Mouse (Mus musculus) hindlimb bud, embryonic 11.5 days (tissue): ENCODE measurements at regions not wholly inside any gene's neighbourhood (a gene's known extent, or its start where the extent isn't known, plus 50 kb on each side); places are given as distances from the start of the nearest gene placed in this dataset.
"Not testable (repeated sequence)": the region's sequence is repeated elsewhere in the genome, so short reads cannot be mapped to it uniquely, and the experiment has no call there.

Experiments used
- DNase-seq: peaks from one replicate; pipeline ENCODE4 v3.0.0-alpha.2; 2012; ENCODE audit warnings: low read depth, low spot score; ENCODE audit errors: extremely low spot score

GRCm38 (mm10) chr13:97401620-97402019 is 160.7 kb downstream of the Enc1 start:
- no peak for DNase-seq

GRCm38 (mm10) chr13:97398041-97398440 is 157.1 kb downstream of the Enc1 start:
- DNase-seq = no peak

- no peak for DNase-seq
These were observed 156.2 kb downstream of the Enc1 start for GRCm38 (mm10) chr13:97396899-97397640.

GRCm38 (mm10) chr13:97396286-97396685 is 155.4 kb downstream of the Enc1 start:
- not testable (repeated sequence) for DNase-seq

GRCm38 (mm10) chr13:97394756-97395454 is 154.0 kb downstream of the Enc1 start:
- no peak for DNase-seq

- no peak for DNase-seq
These were observed 153.2 kb downstream of the Enc1 start for GRCm38 (mm10) chr13:97394071-97394470.

- DNase-seq = no peak
These were observed 152.6 kb downstream of the Enc1 start for GRCm38 (mm10) chr13:97393456-97393855.

- no peak for DNase-seq
These were observed 149.6 kb downstream of the Enc1 start for GRCm38 (mm10) chr13:97390449-97390930.

- no peak for DNase-seq
These were observed 148.1 kb downstream of the Enc1 start for GRCm38 (mm10) chr13:97388851-97389479.

GRCm38 (mm10) chr13:97386511-97386910 is 145.6 kb downstream of the Enc1 start:
- no peak for DNase-seq

GRCm38 (mm10) chr13:97385531-97385930 is 144.6 kb downstream of the Enc1 start:
- DNase-seq = no peak

- DNase-seq = no peak
These were observed 143.3 kb downstream of the Enc1 start for GRCm38 (mm10) chr13:97384091-97384777.

GRCm38 (mm10) chr13:97383351-97383750 is 142.4 kb downstream of the Enc1 start:
- no peak for DNase-seq

GRCm38 (mm10) chr13:97380366-97380765 is 139.5 kb downstream of the Enc1 start:
- no peak for DNase-seq

GRCm38 (mm10) chr13:97376232-97376523 is 135.3 kb downstream of the Enc1 start:
- DNase-seq = no peak

- DNase-seq = no peak
These were observed 134.8 kb downstream of the Enc1 start for GRCm38 (mm10) chr13:97375501-97376231.

GRCm38 (mm10) chr13:97372348-97372747 is 131.4 kb downstream of the Enc1 start:
- no peak for DNase-seq

GRCm38 (mm10) chr13:97371200-97371599 is 130.3 kb downstream of the Enc1 start:
- no peak for DNase-seq

- DNase-seq = no peak
These were observed 125.8 kb downstream of the Enc1 start for GRCm38 (mm10) chr13:97366723-97367122.

GRCm38 (mm10) chr13:97365557-97366244 is 124.8 kb downstream of the Enc1 start:
- DNase-seq = no peak
